Mouse (Mus musculus) lung, postnatal 0 days (tissue): ENCODE data around the gene Ssbp2. TPM values are rescaled to one million over a fixed set of nuclear protein-coding genes. Genes with fewer than 3 reads are reported as not detected.

Source experiments
- ATAC-seq: fragments of 200-750 bp; cut with Nextera tagmentation; 2 replicates; pipeline ENCODE4 v1.8.0; 2017; ENCODE audit warnings: moderate library complexity
- DNase-seq: peaks from one replicate; pipeline ENCODE4 v3.0.0-alpha.2; 2016; ENCODE audit warnings: low spot score
- H3K27ac ChIP-seq: fragments of 300-500 bp; sonication (generic); 2 replicates; pipeline ENCODE4 v1.5.1; 2014; ENCODE audit warnings: antibody characterized with exemption, mild to moderate bottlenecking, low read length, mixed read lengths
- H3K27me3 ChIP-seq: fragments of 300-500 bp; sonication (generic); replicated peaks from 2 replicates; pipeline ENCODE4 v1.6.1; 2014; ENCODE audit warnings: low read length, mixed read lengths; ENCODE audit not compliant: insufficient read depth
- H3K36me3 ChIP-seq: fragments of 300-500 bp; sonication (generic); 2 replicates; pipeline ENCODE4 v1.6.1; 2014; ENCODE audit warnings: low read length, mixed read lengths; ENCODE audit not compliant: insufficient read depth
- H3K4me1 ChIP-seq: fragments of 300-500 bp; sonication (generic); 2 replicates; pipeline ENCODE4 v1.6.1; 2014; ENCODE audit warnings: antibody characterized with exemption, low read depth, low read length, mixed read lengths; ENCODE audit not compliant: insufficient read depth
- H3K4me2 ChIP-seq: fragments of 300-500 bp; sonication (generic); replicated peaks from 2 replicates; pipeline ENCODE4 v1.6.1; 2014; ENCODE audit warnings: low read depth, mild to moderate bottlenecking, low read length, moderate library complexity, mixed read lengths
- H3K4me3 ChIP-seq: fragments of 300-500 bp; sonication (generic); 2 replicates; pipeline ENCODE4 v1.5.1; 2014; ENCODE audit warnings: low read depth, low read length
- H3K9ac ChIP-seq: fragments of 300-500 bp; sonication (generic); replicated peaks from 2 replicates; pipeline ENCODE4 v1.6.1; 2014; ENCODE audit warnings: low read depth, mild to moderate bottlenecking
- H3K9me3 ChIP-seq: fragments of 300-500 bp; sonication (generic); 2 replicates; pipeline ENCODE4 v1.6.1; 2016; ENCODE audit warnings: low read length, mixed read lengths
- CTCF ChIP-seq: IDR thresholded peaks from 2 replicates; pipeline ENCODE4 v1.5.1; 2016; ENCODE audit warnings: antibody characterized with exemption, mild to moderate bottlenecking
- EP300 ChIP-seq: IDR thresholded peaks from 2 replicates; pipeline ENCODE4 v1.6.1; 2016; ENCODE audit warnings: antibody characterized with exemption, mild to moderate bottlenecking, control low read depth
- WGBS: fragments of 180-500 bp; shearing (Covaris S2); extraction: QIAGEN DNeasy Blood & Tissue Kit; methylation state at CpG from one replicate; pipeline ENCODE4 v1.1.7; 2014; 5-methylcytosine and 5-hydroxymethylcytosine counted together
- polyA plus RNA-seq: library from polyadenylated mRNA; unstranded; fragments of >200 nt; fragmentation: Nextera tagmentation; extraction: Ambion mirVana; gene quantifications from 2 replicates; pipeline ENCODE4 v1.2.1, GENCODE M21; 2015

The Ssbp2 gene
- polyA plus RNA-seq, 1 experiment from 2014 or later = 63.1 TPM

GRCm38 (mm10) chr13:91502642-91503373 is 42.7 kb downstream of the Ssbp2 start:
- H3K9me3 ChIP-seq = no peaks in the 10 kb centered on the region
- no peak overlapping the region for H3K27ac ChIP-seq
- H3K4me1 ChIP-seq = no peaks in the 10 kb centered on the region
- no peaks in the 10 kb centered on the region for H3K36me3 ChIP-seq
- H3K4me2 ChIP-seq = no peak overlapping the region
- no peak overlapping the region for H3K9ac ChIP-seq
- H3K4me3 ChIP-seq = no peak overlapping the region
- 59% methylated on average over 12 of the region's 12 CpGs for WGBS
- TF ChIP-seq CTCF (no peak), EP300 (no peak)
- ATAC-seq = no peak
- H3K27me3 ChIP-seq = no peaks in the 10 kb centered on the region
- no peak for DNase-seq

DNA sequence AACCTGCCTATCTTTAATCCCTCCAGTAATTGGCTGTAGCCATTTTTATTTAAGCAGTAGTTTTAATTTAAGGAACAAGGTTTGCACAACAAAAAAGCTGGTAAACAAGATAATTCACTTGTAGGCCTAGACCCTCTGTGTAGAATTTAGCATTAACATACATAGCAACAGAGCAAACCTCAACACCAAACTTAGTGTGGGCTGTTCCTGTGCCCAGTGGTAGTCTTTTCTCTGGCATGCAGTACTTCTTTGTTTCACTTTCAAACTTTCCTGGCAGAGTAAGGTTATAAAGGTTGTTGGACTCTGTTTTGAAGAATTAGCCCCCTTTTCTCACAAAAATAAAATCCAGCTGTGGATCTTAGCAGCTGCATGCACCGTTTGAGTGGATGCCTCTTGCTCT is 48.9 kb downstream of the Ssbp2 start:
- no peaks in the 10 kb centered on the region for H3K27me3 ChIP-seq
- no peak overlapping the region for H3K9ac ChIP-seq
- DNase-seq = no peak
- no peak overlapping the region for H3K27ac ChIP-seq
- H3K4me2 ChIP-seq = no peak overlapping the region
- WGBS = 76% methylated on average over 1 of the region's 1 CpGs
- H3K4me1 ChIP-seq = no peaks in the 10 kb centered on the region
- no peak overlapping the region for H3K4me3 ChIP-seq
- H3K9me3 ChIP-seq = no peaks in the 10 kb centered on the region
- ATAC-seq = no peak
- no peaks in the 10 kb centered on the region for H3K36me3 ChIP-seq
- no peak for TF ChIP-seq CTCF
- TF ChIP-seq EP300 = no peak

- ATAC-seq (no peak), DNase-seq (no peak)
- no peak overlapping the region for H3K4me2 ChIP-seq
- no peaks in the 10 kb centered on the region for H3K4me1 ChIP-seq
- 18% methylated on average over 2 of the region's 2 CpGs for WGBS
- no peaks in the 10 kb centered on the region for H3K36me3 ChIP-seq
- no peak overlapping the region for H3K4me3 ChIP-seq
- no peak overlapping the region for H3K9ac ChIP-seq
- H3K9me3 ChIP-seq = no peaks in the 10 kb centered on the region
- TF ChIP-seq EP300 (no peak), CTCF (no peak)
- H3K27me3 ChIP-seq = no peaks in the 10 kb centered on the region
- H3K27ac ChIP-seq = no peak overlapping the region
These were observed 49.4 kb downstream of the Ssbp2 start for GRCm38 (mm10) chr13:91509467-91509866.

GRCm38 (mm10) chr13:91514979-91515378 is 54.9 kb downstream of the Ssbp2 start:
- ATAC-seq = no peak
- 65% methylated on average over 4 of the region's 4 CpGs for WGBS

GRCm38 (mm10) chr13:91520073-91520750 is 60.1 kb downstream of the Ssbp2 start:
- ATAC-seq (no peak), DNase-seq (no peak)
- no peak overlapping the region for H3K4me2 ChIP-seq
- TF ChIP-seq CTCF (no peak), EP300 (no peak)
- H3K9ac ChIP-seq = no peak overlapping the region
- WGBS = 45% methylated on average over 4 of the region's 4 CpGs
- H3K4me3 ChIP-seq = no peak overlapping the region
- no peaks in the 10 kb centered on the region for H3K4me1 ChIP-seq
- no peaks in the 10 kb centered on the region for H3K27me3 ChIP-seq
- no peaks in the 10 kb centered on the region for H3K36me3 ChIP-seq
- H3K9me3 ChIP-seq = no peaks in the 10 kb centered on the region
- no peak overlapping the region for H3K27ac ChIP-seq

More at GRCm38 (mm10) chr13:91514979-91515378, 54.9 kb downstream of the Ssbp2 start:
- Histone ChIP-seq H3K36me3 (no peaks in the 10 kb centered on the region), H3K4me2 (no peak overlapping the region), H3K4me3 (no peak overlapping the region), H3K9me3 (no peaks in the 10 kb centered on the region), H3K4me1 (no peaks in the 10 kb centered on the region), H3K27me3 (no peaks in the 10 kb centered on the region), H3K27ac (no peak overlapping the region), H3K9ac (no peak overlapping the region)
- DNase-seq = no peak
- no peak for TF ChIP-seq EP300
- no peak for TF ChIP-seq CTCF

DNA sequence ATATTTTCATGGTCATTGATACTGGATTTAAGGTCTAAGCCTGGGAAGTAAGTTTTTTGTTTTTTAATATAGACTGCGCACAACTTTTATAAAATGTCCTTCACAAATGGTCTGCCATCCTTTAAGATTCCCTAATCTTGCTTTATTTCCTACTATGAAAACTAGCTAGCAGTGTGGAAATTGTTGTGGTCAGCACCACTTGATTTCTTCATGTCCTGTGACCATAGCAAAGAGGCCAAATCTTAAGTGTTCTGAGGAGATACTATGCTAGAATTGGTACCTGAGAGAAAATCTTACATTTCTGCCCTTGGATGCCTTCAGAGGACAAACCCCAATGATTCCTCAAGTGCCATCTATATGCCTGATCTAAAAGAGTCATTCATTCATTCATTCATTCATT is 60.9 kb downstream of the Ssbp2 start:
- TF ChIP-seq CTCF (no peak), EP300 (no peak)
- no peak overlapping the region for H3K9ac ChIP-seq
- H3K4me1 ChIP-seq = no peaks in the 10 kb centered on the region
- 100% methylated on average over 1 of the region's 1 CpGs for whole genome bisulfite sequencing
- H3K36me3 ChIP-seq = no peaks in the 10 kb centered on the region
- no peak overlapping the region for H3K4me3 ChIP-seq
- ATAC-seq = no peak
- no peak overlapping the region for H3K4me2 ChIP-seq
- DNase-seq = no peak
- H3K27me3 ChIP-seq = no peaks in the 10 kb centered on the region
- H3K27ac ChIP-seq = no peak overlapping the region
- H3K9me3 ChIP-seq = no peaks in the 10 kb centered on the region
